ENCODE assay signal across 17 mouse cellular contexts in the genomic region with DNA sequence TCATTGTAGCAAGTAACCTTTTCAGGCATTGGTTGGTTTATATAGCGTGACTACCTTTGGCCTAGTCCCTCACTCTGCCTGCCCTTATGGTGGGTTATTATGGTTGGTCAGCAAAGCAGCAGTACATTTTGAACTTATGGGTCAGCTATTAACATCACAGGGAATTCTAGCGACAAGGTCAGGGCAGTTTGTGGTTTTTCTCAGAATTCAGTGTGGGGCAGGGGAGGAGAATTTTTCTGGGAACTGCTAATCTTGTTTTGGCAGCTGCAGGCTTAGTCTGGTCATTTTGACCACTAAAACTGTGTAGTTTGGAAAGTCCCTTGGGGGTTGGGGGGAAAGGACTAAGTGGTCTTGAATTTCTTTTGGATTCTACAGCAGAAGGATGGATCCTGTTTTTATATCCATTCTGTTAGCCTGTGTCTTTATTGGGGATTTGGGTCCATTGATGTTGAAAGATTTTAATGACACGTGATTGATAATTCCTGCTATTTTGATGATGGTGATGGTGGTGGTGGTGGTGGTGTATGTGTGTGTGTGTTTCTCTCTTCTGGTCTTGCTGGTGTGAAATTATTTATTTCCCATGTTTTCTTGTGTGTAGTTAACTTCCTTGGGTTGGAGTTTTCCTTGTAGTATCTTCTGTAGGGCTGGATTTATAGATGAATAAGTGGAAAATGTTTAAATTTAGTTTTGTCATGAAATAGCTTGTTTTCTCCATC. TPM values are rescaled to one million over a fixed set of nuclear protein-coding genes. Genes with fewer than 3 reads are reported as not detected.
DNase-seq lines count a peak whose midpoint lies in the region; ATAC-seq and TF ChIP-seq lines count a peak whose summit lies in the region.
"Had no signal": no experiment of that assay in that cellular context is flagged by ENCODE, and none has a peak within 500 bp of the region (broad histone marks: within the 10 kb centered on the region; RNA-seq: fewer than 3 reads in every experiment).

No protein-coding gene starts in this region.

- peaks cover 4% of the 10 kb centered on the region; the same call in 1 of the 2 replicates for H3K4me1 ChIP-seq in heart, embryonic 11.5 days (ENCODE audit: control insufficient read depth, insufficient read depth, low read length)
- peaks cover 33% of the 10 kb centered on the region for H3K4me1 ChIP-seq in liver, embryonic 12.5 days
- H3K4me1 ChIP-seq: limb, embryonic 13.5 days had no signal

- TF ChIP-seq CTCF in C2C12 (IDR thresholded peaks at IDR 0.05; ENCODE audit: control insufficient read depth, insufficient read depth, insufficient read length): no peak
- TF ChIP-seq CTCF in left cerebral cortex, adult 2 months (IDR thresholded peaks at IDR 0.05): no peak

- H3K27ac ChIP-seq in heart, embryonic 11.5 days (ENCODE audit: low read depth, low read length): peak overlapping the region; percentile 42
- peak overlapping the region; percentile 86 for H3K27ac ChIP-seq in liver, embryonic 12.5 days
- H3K27ac ChIP-seq in left cerebral cortex, adult 2 months: no peak overlapping the region
- H3K27ac ChIP-seq: limb, embryonic 13.5 days; midbrain, embryonic 10.5 days had no signal

- H3K9me3 ChIP-seq in heart, embryonic 11.5 days (replicated peaks; ENCODE audit: control insufficient read depth, low read length): no peaks in the 10 kb centered on the region
- H3K9me3 ChIP-seq in liver, embryonic 12.5 days (replicated peaks): no peaks in the 10 kb centered on the region
- H3K9me3 ChIP-seq: G1E; midbrain, embryonic 10.5 days had no signal

- peak overlapping the region; percentile 22; the same call in 1 of the 2 replicates for H3K4me2 ChIP-seq in heart, embryonic 11.5 days
- peak overlapping the region; percentile 57 for H3K4me2 ChIP-seq in liver, embryonic 12.5 days
- H3K4me2 ChIP-seq: limb, embryonic 13.5 days had no signal

- H3K79me2 ChIP-seq in C2C12 (ENCODE audit: control insufficient read depth, insufficient read depth): peaks cover 6% of the 10 kb centered on the region

- peaks cover 28% of the 10 kb centered on the region for H3K36me3 ChIP-seq in heart, embryonic 11.5 days (ENCODE audit: control insufficient read depth, insufficient read depth, low read length)
- peaks cover 66% of the 10 kb centered on the region for H3K36me3 ChIP-seq in C2C12 (ENCODE audit: control insufficient read depth, insufficient read depth)
- peaks cover 78% of the 10 kb centered on the region for H3K36me3 ChIP-seq in liver, embryonic 12.5 days

- H3ac ChIP-seq in C2C12 (ENCODE audit: control insufficient read depth, insufficient read length, low read depth): no peak overlapping the region

- ATAC-seq in heart, embryonic 11.5 days (replicated peaks; ENCODE audit: insufficient number of reproducible peaks, low FRiP score, low TSS enrichment): no peak
- peak; percentile 75 for ATAC-seq in liver, embryonic 12.5 days
- ATAC-seq in cerebellum, adult (ENCODE audit: insufficient number of reproducible peaks, low FRiP score, low TSS enrichment): no peak
- ATAC-seq: activated CD4-positive, CD25-positive, alpha-beta regulatory T cell, adult 4 months; forebrain, postnatal 0 days had no signal

- no peak overlapping the region for H3K9ac ChIP-seq in heart, embryonic 11.5 days (ENCODE audit: low read depth, low read length)
- peak overlapping the region; percentile 52 for H3K9ac ChIP-seq in liver, embryonic 12.5 days
- H3K9ac ChIP-seq: forebrain, postnatal 0 days; limb, embryonic 13.5 days had no signal

- no peak overlapping the region for H3K4me3 ChIP-seq in heart, embryonic 11.5 days (ENCODE audit: low read depth, low read length)
- no peak overlapping the region for H3K4me3 ChIP-seq in C2C12 (ENCODE audit: insufficient read depth, poor library complexity, severe bottlenecking)
- H3K4me3 ChIP-seq in liver, embryonic 12.5 days: no peak overlapping the region
- no peak overlapping the region for H3K4me3 ChIP-seq in left cerebral cortex, adult 2 months
- H3K4me3 ChIP-seq: limb, embryonic 13.5 days; midbrain, embryonic 10.5 days had no signal

- intact Hi-C loops in heart, postnatal 10 days (cut with DNase I): no loop called here
- intact Hi-C loops in left cerebral cortex, adult 2 months (cut with DNase I): no loop called here

- no peaks in the 10 kb centered on the region for H3K27me3 ChIP-seq in heart, embryonic 11.5 days (ENCODE audit: control insufficient read depth, insufficient read depth, low read length)
- no peaks in the 10 kb centered on the region for H3K27me3 ChIP-seq in C2C12 (ENCODE audit: control insufficient read depth, insufficient read depth, insufficient read length)
- H3K27me3 ChIP-seq in liver, embryonic 12.5 days (replicated peaks): no peaks in the 10 kb centered on the region
- H3K27me3 ChIP-seq: limb, embryonic 13.5 days had no signal

- H3K79me3 ChIP-seq in C2C12 (ENCODE audit: low read depth): peaks cover 6% of the 10 kb centered on the region

- no peak for DNase-seq in heart, postnatal 10 days
- DNase-seq in adipocyte (ENCODE audit: low spot score): peak; percentile 64
- no peak for DNase-seq in left cerebral cortex, adult 2 months (ENCODE audit: extremely low spot score in 1 of 2, low spot score in 2 of 2)
- no peak for DNase-seq in ovary, postnatal 10 days (ENCODE audit: low spot score)
- DNase-seq: cerebellum, adult 11-12 months; forebrain, postnatal 0 days; gastrocnemius, postnatal 36 days; kidney, postnatal 25 days; lung, postnatal 14 days had no signal

- WGBS in heart, embryonic 11.5 days (ENCODE audit: insufficient replicate concordance): 80% methylated on average over 3 of the region's 3 CpGs
- WGBS in liver, embryonic 12.5 days (ENCODE audit: insufficient replicate concordance): 56% methylated on average over 3 of the region's 3 CpGs

TF ChIP-seq in C2C12, 6 proteins besides CTCF, POLR2A, EP300 and RAD21:
- no peak for TF ChIP-seq FOSL1 (IDR thresholded peaks at IDR 0.05; ENCODE audit: insufficient read depth, low read length, poor library complexity, severe bottlenecking)
- peak; percentile 41 for TF ChIP-seq MYOD1 (IDR thresholded peaks at IDR 0.05; ENCODE audit: control insufficient read depth, insufficient read length, low read depth)

RNA-seq across cellular contexts. Expression of a gene that starts 49.3 kb away (rescaled TPM):
- 64.5 and 70.0 TPM in 2 replicates for polyA plus RNA-seq in heart, embryonic 11.5 days (2014; fragmentation: Nextera tagmentation; extraction: Ambion mirVana)
- 10 to 100 TPM; 92.2 to 93.5 TPM for total RNA-seq in heart, postnatal 10 days (2021)
- polyA plus RNA-seq in C2C12 (2012; fragmentation: generic; extraction: Trizol): 70.5 TPM
- polyA plus RNA-seq in liver, embryonic 12.5 days (2016; fragmentation: Nextera tagmentation; extraction: Ambion mirVana): 95.4 and 103 TPM in 2 replicates
- total RNA-seq in left cerebral cortex, adult 2 months (2021): 10 to 100 TPM; 21.9 to 23.5 TPM

RNA-seq across cellular contexts. Expression of a gene that starts 51.4 kb away (rescaled TPM):
- polyA plus RNA-seq in heart, embryonic 11.5 days (2014; fragmentation: Nextera tagmentation; extraction: Ambion mirVana): 342 and 344 TPM in 2 replicates
- total RNA-seq in heart, postnatal 10 days (2021): 10 to 100 TPM; 53.1 to 57.7 TPM
- polyA plus RNA-seq in C2C12 (2012; fragmentation: generic; extraction: Trizol): 322 TPM
- polyA plus RNA-seq in liver, embryonic 12.5 days (2016; fragmentation: Nextera tagmentation; extraction: Ambion mirVana): 298 and 306 TPM in 2 replicates
- total RNA-seq in left cerebral cortex, adult 2 months (2021): 1 to 10 TPM; 2.5 to 2.8 TPM
- polyA plus RNA-seq: activated CD4-positive, CD25-positive, alpha-beta regulatory T cell, adult 4 months had no signal
